17 mouse cellular contexts compared by ENCODE assay signal in genomic region chr6:48073316-48073715, GRCm38 (mm10). TPM values are rescaled to one million over a fixed set of nuclear protein-coding genes. Genes with fewer than 3 reads are reported as not detected.
DNase-seq lines count a peak whose midpoint lies in the region; ATAC-seq and TF ChIP-seq lines count a peak whose summit lies in the region.
"Had no signal": no experiment of that assay in that cellular context is flagged by ENCODE, and none has a peak within 500 bp of the region (broad histone marks: within the 10 kb centered on the region; RNA-seq: fewer than 3 reads in every experiment).

No protein-coding gene starts in this region.

- WGBS in heart, postnatal 0 days: 70% methylated on average over 5 of the region's 5 CpGs
- 35% methylated on average over 5 of the region's 5 CpGs for WGBS in embryonic facial prominence, embryonic 15.5 days
- 83% methylated on average over 5 of the region's 5 CpGs for WGBS in midbrain, postnatal 0 days

- no peak for DNase-seq in heart, postnatal 0 days (ENCODE audit: low spot score)
- no peak for DNase-seq in heart, postnatal 14 days
- peak; percentile 32 for DNase-seq in CD4-positive helper T cell, adult 2 months (ENCODE audit: low read depth, low spot score)
- DNase-seq in thymus, adult 18-20 months: peak; percentile 24 to 62
- no peak for DNase-seq in layer of hippocampus, postnatal 10 days (ENCODE audit: low spot score in 2 of 2)
- no peak for DNase-seq in midbrain, postnatal 0 days (ENCODE audit: low spot score)
- no peak for DNase-seq in layer of hippocampus, postnatal 36 days
- DNase-seq: cerebellum, adult 9-11 months; forebrain, postnatal 0 days; kidney, postnatal 10 days; lung, adult 2 months; spleen, adult 18-20 months had no signal

- H3K36me3 ChIP-seq in heart, postnatal 0 days (replicated peaks; ENCODE audit: control insufficient read depth, insufficient read depth, low read length): peaks cover 56% of the 10 kb centered on the region
- H3K36me3 ChIP-seq in embryonic facial prominence, embryonic 15.5 days: peaks cover 49% of the 10 kb centered on the region
- peaks cover 24% of the 10 kb centered on the region for H3K36me3 ChIP-seq in midbrain, postnatal 0 days (ENCODE audit: insufficient read depth, low read length)

- H3K4me2 ChIP-seq in heart, postnatal 0 days (ENCODE audit: low read depth, low read length): peak overlapping the region; percentile 13; the same call in 1 of the 2 replicates
- peak overlapping the region; percentile 21; the same call in 1 of the 2 replicates for H3K4me2 ChIP-seq in embryonic facial prominence, embryonic 15.5 days (replicated peaks)
- H3K4me2 ChIP-seq in midbrain, postnatal 0 days (ENCODE audit: low read depth, low read length, poor library complexity, severe bottlenecking): no peak overlapping the region
- H3K4me2 ChIP-seq: heart, embryonic 11.5 days; limb, embryonic 13.5 days; midbrain, embryonic 11.5 days had no signal

- H3K27me3 ChIP-seq in heart, postnatal 0 days (ENCODE audit: control insufficient read depth, insufficient read depth, low read length): no peaks in the 10 kb centered on the region
- no peaks in the 10 kb centered on the region for H3K27me3 ChIP-seq in embryonic facial prominence, embryonic 15.5 days
- H3K27me3 ChIP-seq in midbrain, postnatal 0 days (ENCODE audit: insufficient read depth, low read length): no peaks in the 10 kb centered on the region
- H3K27me3 ChIP-seq: limb, embryonic 13.5 days had no signal

- H3K4me1 ChIP-seq in heart, postnatal 0 days (ENCODE audit: control insufficient read depth, insufficient read depth): no peaks in the 10 kb centered on the region
- H3K4me1 ChIP-seq in embryonic facial prominence, embryonic 15.5 days: no peaks in the 10 kb centered on the region
- H3K4me1 ChIP-seq in midbrain, postnatal 0 days (ENCODE audit: insufficient read depth, low read length): no peaks in the 10 kb centered on the region
- H3K4me1 ChIP-seq: limb, embryonic 13.5 days had no signal

- no peak for TF ChIP-seq CTCF in heart, postnatal 0 days (IDR thresholded peaks at IDR 0.05; ENCODE audit: low read depth)
- no peak for TF ChIP-seq CTCF in midbrain, postnatal 0 days (IDR thresholded peaks at IDR 0.05)

- no peak overlapping the region for H3K9ac ChIP-seq in heart, postnatal 0 days (replicated peaks; ENCODE audit: low read depth, low read length)
- H3K9ac ChIP-seq in embryonic facial prominence, embryonic 15.5 days: no peak overlapping the region
- no peak overlapping the region for H3K9ac ChIP-seq in midbrain, postnatal 0 days (replicated peaks; ENCODE audit: low read length, poor library complexity, severe bottlenecking)
- H3K9ac ChIP-seq: forebrain, postnatal 0 days; limb, embryonic 13.5 days had no signal

- no peak for TF ChIP-seq EP300 in heart, postnatal 0 days (IDR thresholded peaks at IDR 0.05; ENCODE audit: low read depth)

- intact Hi-C loops in heart, postnatal 14 days (cut with DNase I): no loop called here

- peak overlapping the region; percentile 2; the same call in 1 of the 2 replicates for H3K27ac ChIP-seq in heart, postnatal 0 days (ENCODE audit: low read depth)
- peak overlapping the region; percentile 78 for H3K27ac ChIP-seq in embryonic facial prominence, embryonic 15.5 days (replicated peaks)
- H3K27ac ChIP-seq in midbrain, postnatal 0 days (ENCODE audit: low read depth, low read length): no peak overlapping the region
- H3K27ac ChIP-seq: limb, embryonic 13.5 days had no signal

- no peaks in the 10 kb centered on the region for H3K9me3 ChIP-seq in heart, postnatal 0 days (replicated peaks; ENCODE audit: control insufficient read depth, low read length)
- no peaks in the 10 kb centered on the region for H3K9me3 ChIP-seq in embryonic facial prominence, embryonic 15.5 days (replicated peaks)
- H3K9me3 ChIP-seq in midbrain, postnatal 0 days (ENCODE audit: low read length): no peaks in the 10 kb centered on the region
- H3K9me3 ChIP-seq: limb, embryonic 13.5 days had no signal

- ATAC-seq in heart, postnatal 0 days (ENCODE audit: insufficient read depth, low read depth): no peak
- ATAC-seq in embryonic facial prominence, embryonic 15.5 days (ENCODE audit: insufficient number of reproducible peaks, low FRiP score, low TSS enrichment, low read depth): peak; percentile 43; the same call in 1 of the 2 replicates
- no peak for ATAC-seq in midbrain, postnatal 0 days (ENCODE audit: low FRiP score)
- ATAC-seq: forebrain, postnatal 0 days; hindbrain, embryonic 16.5 days had no signal

- no peak overlapping the region; the same call in 1 of the 2 replicates for H3K4me3 ChIP-seq in heart, postnatal 0 days (ENCODE audit: low read depth, low read length)
- peak overlapping the region; percentile 16; the same call in 1 of the 2 replicates for H3K4me3 ChIP-seq in embryonic facial prominence, embryonic 15.5 days (replicated peaks)
- H3K4me3 ChIP-seq in midbrain, postnatal 0 days (ENCODE audit: low read depth, low read length): no peak overlapping the region
- H3K4me3 ChIP-seq: limb, embryonic 13.5 days had no signal

RNA-seq across cellular contexts. Expression of gene Zfp746, which starts 13.1 kb away (rescaled TPM):
- 35.4 and 77.5 TPM in 2 replicates for total RNA-seq in heart, postnatal 0 days (2014; rRNA removed; ENCODE audit: low replicate concordance)
- 6.2 and 6.7 TPM in 2 replicates for polyA plus RNA-seq in heart, postnatal 0 days (2015; fragmentation: Nextera tagmentation; extraction: Ambion mirVana)
- total RNA-seq in heart, postnatal 14 days (2021): 10 to 100 TPM; 13.9 to 15.1 TPM
- polyA plus RNA-seq in embryonic facial prominence, embryonic 15.5 days (2015; fragmentation: Nextera tagmentation; extraction: Ambion mirVana): 22.3 and 22.6 TPM in 2 replicates
- total RNA-seq in layer of hippocampus, postnatal 10 days (2021): 10 to 100 TPM; 27.5 to 29.6 TPM
- 40.0 and 46.7 TPM in 2 replicates for total RNA-seq in midbrain, postnatal 0 days (2014; rRNA removed)
- 13.9 and 15.7 TPM in 2 replicates for polyA plus RNA-seq in midbrain, postnatal 0 days (2015; fragmentation: Nextera tagmentation; extraction: Ambion mirVana)
- 10 to 100 TPM; 29.4 to 33.1 TPM for total RNA-seq in layer of hippocampus, postnatal 36 days (2021)

RNA-seq across cellular contexts. Expression of gene Zfp777, which starts 24.6 kb away (rescaled TPM):
- 9.6 and 25.5 TPM in 2 replicates for total RNA-seq in heart, postnatal 0 days (2014; rRNA removed; ENCODE audit: low replicate concordance)
- polyA plus RNA-seq in heart, postnatal 0 days (2015; fragmentation: Nextera tagmentation; extraction: Ambion mirVana): 1.7 and 2.4 TPM in 2 replicates
- 10 to 100 TPM; 15.5 to 17.0 TPM for total RNA-seq in heart, postnatal 14 days (2021)
- 7.3 and 8.3 TPM in 2 replicates for polyA plus RNA-seq in embryonic facial prominence, embryonic 15.5 days (2015; fragmentation: Nextera tagmentation; extraction: Ambion mirVana)
- 10 to 100 TPM; 36.6 to 44.9 TPM for total RNA-seq in layer of hippocampus, postnatal 10 days (2021)
- 36.8 and 37.5 TPM in 2 replicates for total RNA-seq in midbrain, postnatal 0 days (2014; rRNA removed)
- 15.8 and 18.1 TPM in 2 replicates for polyA plus RNA-seq in midbrain, postnatal 0 days (2015; fragmentation: Nextera tagmentation; extraction: Ambion mirVana)
- total RNA-seq in layer of hippocampus, postnatal 36 days (2021): 10 to 100 TPM; 33.0 to 35.1 TPM

Comparison
In these comparisons a context has a peak if more than half of its experiments do, and no peak if none do; other contexts are left out.
1. DNase-seq: peak in CD4-positive helper T cell, adult 2 months (single experiment) and thymus, adult 18-20 months (2 of 2); none in heart, postnatal 0 days (single experiment), heart, postnatal 14 days (0 of 2), layer of hippocampus, postnatal 10 days (0 of 2), midbrain, postnatal 0 days (single experiment) and layer of hippocampus, postnatal 36 days (0 of 2).